Mouse (Mus musculus) CH12.LX (cell line): ENCODE data around the gene Npr1. TPM values are rescaled to one million over a fixed set of nuclear protein-coding genes. Genes with fewer than 3 reads are reported as not detected.

ENCODE experiments used
- DNase-seq: peaks from one replicate; pipeline ENCODE4 v3.0.0-alpha.2; 2013; ENCODE audit errors: extremely low read depth
- H3K27ac ChIP-seq: 2 replicates; pipeline ENCODE4 v1.5.1; 2012; ENCODE audit warnings: low read depth, mild to moderate bottlenecking, control low read depth, moderate library complexity; ENCODE audit not compliant: insufficient read depth
- H3K27me3 ChIP-seq: replicated peaks from 2 replicates; pipeline ENCODE3; 2012; ENCODE audit warnings: inconsistent platforms
- H3K36me3 ChIP-seq, 2 experiments: replicated peaks in 1 of 2; 2 replicates each; pipeline versions ENCODE3 to v1.6.1; 2012; ENCODE audit warnings: inconsistent platforms in 1 of 2, low read length in 1 of 2, mild to moderate bottlenecking in 1 of 2, mixed read lengths in 1 of 2, moderate library complexity in 1 of 2; ENCODE audit not compliant: control insufficient read depth in 1 of 2, insufficient read depth in 1 of 2
- H3K4me1 ChIP-seq, 2 experiments: 2 replicates each; pipeline ENCODE4 v1.6.1; 2012; ENCODE audit warnings: inconsistent platforms in 1 of 2, moderate library complexity in 1 of 2; ENCODE audit not compliant: insufficient read depth in 2 of 2, control insufficient read depth in 1 of 2
- H3K4me2 ChIP-seq: 2 replicates; pipeline ENCODE4 v1.6.1; 2012; ENCODE audit warnings: low read depth, mild to moderate bottlenecking, control low read depth; ENCODE audit not compliant: poor library complexity, insufficient read depth, severe bottlenecking
- H3K4me3 ChIP-seq, 3 experiments: fragments of 150-350 bp in 1 of 3; sonication (generic) in 1 of 3; replicated peaks in 1 of 3; 2 replicates each; pipeline versions ENCODE3 to v1.5.1; 2011 to 2012; ENCODE audit warnings: low read depth in 2 of 3, low read length in 2 of 3, mild to moderate bottlenecking in 2 of 3, moderate library complexity in 2 of 3, control low read depth in 1 of 3, improper control_type of control experiment in 1 of 3, inconsistent platforms in 1 of 3, mixed read lengths in 1 of 3; ENCODE audit not compliant: poor library complexity in 1 of 3
- H3K79me2 ChIP-seq: replicated peaks from 2 replicates; pipeline ENCODE4 v1.6.1; 2012; ENCODE audit warnings: mild to moderate bottlenecking, moderate library complexity; ENCODE audit not compliant: control insufficient read depth, poor library complexity, insufficient read depth, severe bottlenecking; ENCODE audit errors: extremely low read depth
- H3K9ac ChIP-seq: 2 replicates; pipeline ENCODE4 v1.6.1; 2012; ENCODE audit warnings: low read depth, mild to moderate bottlenecking, control low read depth, moderate library complexity; ENCODE audit not compliant: insufficient read depth
- H3K9me3 ChIP-seq: replicated peaks from 2 replicates; pipeline ENCODE3; 2012; ENCODE audit warnings: low read length, inconsistent platforms, mixed read lengths
- CHD1 ChIP-seq: IDR thresholded peaks from 2 replicates; pipeline ENCODE4 v1.6.1; 2012; ENCODE audit warnings: low read depth, low read length, improper control_type of control experiment, inconsistent platforms
- CTCF ChIP-seq, 2 experiments: IDR thresholded peaks in 1 of 2; conservative IDR thresholded peaks in 1 of 2; 2 replicates each; pipeline ENCODE4 v1.5.1; 2011 to 2012; ENCODE audit warnings: low read depth in 2 of 2, low read length in 2 of 2, improper control_type of control experiment in 1 of 2, inconsistent platforms in 1 of 2, mild to moderate bottlenecking in 1 of 2, moderate library complexity in 1 of 2
- E2F4 ChIP-seq: IDR thresholded peaks from 2 replicates; pipeline ENCODE4 v1.6.1; 2011; ENCODE audit warnings: low read depth, low read length, improper control_type of control experiment; ENCODE audit not compliant: insufficient replicate concordance
- EP300 ChIP-seq: IDR thresholded peaks from 2 replicates; pipeline ENCODE4 v1.6.1; 2011; ENCODE audit warnings: low read length, improper control_type of control experiment
- HCFC1 ChIP-seq: IDR thresholded peaks from 2 replicates; pipeline ENCODE4 v1.6.1; 2012; ENCODE audit warnings: low read depth, mild to moderate bottlenecking, inconsistent platforms, low read length, improper control_type of control experiment
- JUND ChIP-seq: conservative IDR thresholded peaks from 2 replicates; pipeline ENCODE4 v1.6.1; 2011; ENCODE audit warnings: low read depth, low read length, improper control_type of control experiment
- MAFK ChIP-seq: IDR thresholded peaks from 2 replicates; pipeline ENCODE4 v1.6.1; 2011; ENCODE audit warnings: low read length, improper control_type of control experiment; ENCODE audit not compliant: insufficient replicate concordance
- MAX ChIP-seq: IDR thresholded peaks from 2 replicates; pipeline ENCODE4 v1.6.1; 2011; ENCODE audit warnings: low read length, improper control_type of control experiment
- MAZ ChIP-seq: IDR thresholded peaks from 2 replicates; pipeline ENCODE4 v1.6.1; 2012; ENCODE audit warnings: low read depth, mild to moderate bottlenecking, inconsistent platforms, low read length, improper control_type of control experiment, moderate library complexity
- MYC ChIP-seq: IDR thresholded peaks from 2 replicates; pipeline ENCODE4 v1.6.1; 2011; ENCODE audit warnings: low read depth, mild to moderate bottlenecking, improper control_type of control experiment, low read length
- NRF1 ChIP-seq: IDR thresholded peaks from 2 replicates; pipeline ENCODE4 v1.6.1; 2014; ENCODE audit warnings: low read depth, mild to moderate bottlenecking, inconsistent platforms, low read length, improper control_type of control experiment, moderate library complexity
- PAX5 ChIP-seq: IDR thresholded peaks from 2 replicates; pipeline ENCODE4 v1.6.1; 2012; ENCODE audit warnings: low read length, inconsistent platforms, mixed read lengths
- POLR2A ChIP-seq: IDR thresholded peaks from 2 replicates; pipeline ENCODE4 v1.6.1; 2011; ENCODE audit warnings: low read depth, mild to moderate bottlenecking, improper control_type of control experiment, low read length
- POLR2AphosphoS2 ChIP-seq: IDR thresholded peaks from 2 replicates; pipeline ENCODE4 v1.6.1; 2011; ENCODE audit warnings: low read depth, low read length, improper control_type of control experiment
- RCOR1 ChIP-seq: conservative IDR thresholded peaks from 2 replicates; pipeline ENCODE4 v1.6.1; 2012; ENCODE audit warnings: low read depth, mild to moderate bottlenecking, inconsistent platforms, low read length, improper control_type of control experiment
- SIN3A ChIP-seq: IDR thresholded peaks from 2 replicates; pipeline ENCODE4 v1.6.1; 2012; ENCODE audit warnings: low read length, improper control_type of control experiment, inconsistent platforms
- SMC3 ChIP-seq: IDR thresholded peaks from 2 replicates; pipeline ENCODE4 v1.6.1; 2011; ENCODE audit warnings: low read depth, low read length, improper control_type of control experiment
- UBTF ChIP-seq: IDR thresholded peaks from 2 replicates; pipeline ENCODE4 v1.6.1; 2012; ENCODE audit warnings: low read depth, mild to moderate bottlenecking, inconsistent platforms, low read length, improper control_type of control experiment, moderate library complexity
- USF1 ChIP-seq: IDR thresholded peaks from 2 replicates; pipeline ENCODE4 v1.6.1; 2014; ENCODE audit warnings: low read depth, mild to moderate bottlenecking, inconsistent platforms, low read length, improper control_type of control experiment
- USF2 ChIP-seq: conservative IDR thresholded peaks from 2 replicates; pipeline ENCODE4 v1.6.1; 2011; ENCODE audit warnings: low read depth, low read length, improper control_type of control experiment
- ZKSCAN1 ChIP-seq: IDR thresholded peaks from 2 replicates; pipeline ENCODE4 v1.6.1; 2012; ENCODE audit warnings: low read depth, inconsistent platforms, low read length, improper control_type of control experiment, borderline replicate concordance
- ZMIZ1 ChIP-seq: IDR thresholded peaks from 2 replicates; pipeline ENCODE4 v1.6.1; 2012; ENCODE audit warnings: low read depth, mild to moderate bottlenecking, inconsistent platforms, low read length, improper control_type of control experiment
- ZNF384 ChIP-seq: IDR thresholded peaks from 2 replicates; pipeline ENCODE4 v1.6.1; 2012; ENCODE audit warnings: low read depth, low read length, improper control_type of control experiment, inconsistent platforms
- dilution Hi-C: fragments of 300-500 bp; cut with MboI; formaldehyde crosslinking; loops from 2 replicates; pipeline ENCODE4 v1.14.3; 2020; ENCODE audit warnings: low sequenced_read_pairs; ENCODE audit not compliant: extremely low pct_unique_long_range_greater_than_20kb, extremely low pct_ligation_motif_present
- in situ Hi-C: fragments of 300-500 bp; cut with MboI; formaldehyde crosslinking; loops from 3 replicates; pipeline ENCODE4 v1.14.3; 2019; ENCODE audit warnings: low sequenced_read_pairs, low pct_ligation_motif_present, low pct_unique_long_range_greater_than_20kb, mixed read lengths
- polyA plus RNA-seq: library from polyadenylated mRNA; unstranded; fragments of >175 nt; gene quantifications from 2 replicates; pipeline ENCODE4 v1.2.1, GENCODE M21; 2012; ENCODE audit warnings: low read depth; ENCODE audit not compliant: insufficient read length
- total RNA-seq, 2 experiments: library from RNA; depleted of rRNA; stranded (reverse); fragments of 300-350 nt in 1 of 2; fragments of >200 nt in 1 of 2; gene quantifications; 2 replicates each; pipeline ENCODE4 v1.2.3; 2012 to 2014

Gene Npr1
- total and polyA plus RNA-seq, 3 experiments, result 0.13 TPM; not detected in 2

GRCm38 (mm10) chr3:90488576-90488975 lies 22.9 kb upstream of the Npr1 start:
- TF ChIP-seq ZMIZ1 (no peak), RCOR1 (no peak), USF1 (no peak)
- H3K4me2 ChIP-seq, result no peak overlapping the region
- peaks cover 0 to 11% of the 10 kb centered on the region in 2 experiments; a peak in 2 of 4 replicates for H3K4me1 ChIP-seq
- H3K27me3 ChIP-seq, result no peaks in the 10 kb centered on the region
- no peak overlapping the region for H3K9ac ChIP-seq
- H3K4me3 ChIP-seq, result no peak overlapping the region
- no peak for DNase-seq
- H3K27ac ChIP-seq, result no peak overlapping the region
- H3K9me3 ChIP-seq, result no peaks in the 10 kb centered on the region
- peaks cover 7% of the 10 kb centered on the region; the same call in 1 of the 2 replicates for H3K79me2 ChIP-seq
- in situ Hi-C loops, result no loop called here
- H3K36me3 ChIP-seq, result peaks cover 42 to 59% of the 10 kb centered on the region in 2 experiments
- dilution Hi-C loops, result no loop called here

GRCm38 (mm10) chr3:90486998-90487397 lies 21.3 kb upstream of the Npr1 start:
- TF ChIP-seq HCFC1, result no peak
- no peak for TF ChIP-seq PAX5
- TF ChIP-seq POLR2A, result no peak
- no peak for TF ChIP-seq ZNF384
- TF ChIP-seq MAX, result no peak
- no peak for TF ChIP-seq NRF1
- TF ChIP-seq CTCF (conservative IDR thresholded peaks at IDR 0.05 in 1 of 2, IDR thresholded peaks at IDR 0.05 in 1 of 2; ENCODE audit: low read depth in 2 of 2, low read length in 2 of 2), result no peak
- dilution Hi-C loops, result no loop called here
- no peak for DNase-seq

GRCm38 (mm10) chr3:90475831-90476611 lies 10.4 kb upstream of the Npr1 start, which contains the start of gene Ilf2:
TSS of gene Ilf2 (plus strand) at chr3:90476126.
- in situ Hi-C loops (no loop called here), dilution Hi-C loops (no loop called here)
- Histone ChIP-seq H3K79me2 (peaks cover 34% of the 10 kb centered on the region), H3K27ac (no peak within 1 kb of the TSS), H3K9ac (peak within 1 kb of the TSS; percentile 76), H3K4me2 (peak within 1 kb of the TSS; percentile 98), H3K27me3 (no peaks in the 10 kb centered on the region), H3K9me3 (no peaks in the 10 kb centered on the region), H3K4me3 (peak within 1 kb of the TSS; percentile 76 to 89 (median 89)), H3K4me1 (peaks cover 2 to 18% of the 10 kb centered on the region in 2 experiments; a peak in 2 of 4 replicates), H3K36me3 (peaks cover 11 to 31% of the 10 kb centered on the region in 2 experiments)
- peak; percentile 97 for DNase-seq
- TF ChIP-seq HCFC1, result peak; percentile 80
- TF ChIP-seq MAZ, result no peak
- TF ChIP-seq USF1, result no peak
- peak; percentile 93 for TF ChIP-seq MAFK
- TF ChIP-seq USF2, result no peak
- TF ChIP-seq SMC3, result no peak
- peak; percentile 96 for TF ChIP-seq POLR2A
- TF ChIP-seq JUND, result no peak
- TF ChIP-seq ZKSCAN1, result no peak
- TF ChIP-seq RCOR1, result no peak
- TF ChIP-seq MAX, result peak; percentile 43; the same call in 1 of the 2 replicates
- peak; percentile 82 for TF ChIP-seq SIN3A
- peak; percentile 76 for TF ChIP-seq NRF1
- 0 out of 2 replicates have a peak, but pooled peaks have one; percentile 54 for TF ChIP-seq MYC
- peak; percentile 78; the same call in 1 of the 2 replicates for TF ChIP-seq E2F4
- TF ChIP-seq EP300, result no peak
- TF ChIP-seq CHD1, result no peak
- TF ChIP-seq ZMIZ1, result peak; percentile 73; the same call in 1 of the 2 replicates
- TF ChIP-seq ZNF384, result no peak
- TF ChIP-seq UBTF, result no peak
- TF ChIP-seq POLR2AphosphoS2, result 0 out of 2 replicates have a peak, but pooled peaks have one; percentile 49

More at GRCm38 (mm10) chr3:90486998-90487397, 21.3 kb upstream of the Npr1 start:
- peaks cover 10% of the 10 kb centered on the region for H3K79me2 ChIP-seq
- peaks cover 0 to 11% of the 10 kb centered on the region in 2 experiments; a peak in 2 of 4 replicates for H3K4me1 ChIP-seq
- no peak overlapping the region for H3K27ac ChIP-seq
- H3K4me3 ChIP-seq, result no peak overlapping the region
- H3K4me2 ChIP-seq, result no peak overlapping the region
- in situ Hi-C loops, result no loop called here
- no peak overlapping the region for H3K9ac ChIP-seq
- no peaks in the 10 kb centered on the region for H3K9me3 ChIP-seq
- peaks cover 54 to 73% of the 10 kb centered on the region in 2 experiments for H3K36me3 ChIP-seq
- no peaks in the 10 kb centered on the region for H3K27me3 ChIP-seq
